Mouse (Mus musculus): ENCODE data around the gene Gba. TPM values are rescaled to one million over a fixed set of nuclear protein-coding genes. Genes with fewer than 3 reads are reported as not detected.
A peak's percentile ranks its signal among the peaks of the same experiment; 100 is the strongest.

Gba gene
- polyA plus RNA-seq, 1 experiment from 2014 or later, result 32.7 TPM

MicroRNAs within 50 kb of the gene (microRNA counts, 519-probe panel; counts per million panel counts)
- microRNA mmu-miR-92b, result 209 counts per million, percentile 61 among the panel's probes with 10 or more counts

Small RNA genes within 50 kb of the gene (microRNA-seq; reads per million reads assigned to microRNA genes)
- gene Mir92b, result 93.0 reads per million, percentile 53 among the genes with 10 or more reads in this experiment

Other genes with a start within 250 kb of the Gba start
- gene Rusc1, start 109.6 kb upstream of the Gba start, polyA plus RNA-seq (2015; fragmentation: Nextera tagmentation; extraction: Ambion mirVana), result 8.6 and 9.8 TPM in 2 replicates
- gene Gm43738, start 101.8 kb upstream of the Gba start, polyA plus RNA-seq (2015; fragmentation: Nextera tagmentation; extraction: Ambion mirVana), result not detected in 2 replicates
- 119 and 130 TPM in 2 replicates for gene Fdps, start 101.0 kb upstream of the Gba start, polyA plus RNA-seq (2015; fragmentation: Nextera tagmentation; extraction: Ambion mirVana)
- gene Pklr, start 66.8 kb upstream of the Gba start, polyA plus RNA-seq (2015; fragmentation: Nextera tagmentation; extraction: Ambion mirVana), result 0.98 and 5.3 TPM in 2 replicates
- 0.68 and 1.0 TPM in 2 replicates for gene Hcn3, start 42.7 kb upstream of the Gba start, polyA plus RNA-seq (2015; fragmentation: Nextera tagmentation; extraction: Ambion mirVana)
- gene Clk2, start 38.1 kb upstream of the Gba start, polyA plus RNA-seq (2015; fragmentation: Nextera tagmentation; extraction: Ambion mirVana), result 16.9 and 17.4 TPM in 2 replicates
- gene Scamp3, start 25.5 kb upstream of the Gba start, polyA plus RNA-seq (2015; fragmentation: Nextera tagmentation; extraction: Ambion mirVana), result 83.4 and 88.1 TPM in 2 replicates
- gene Fam189b, start 19.8 kb upstream of the Gba start, polyA plus RNA-seq (2015; fragmentation: Nextera tagmentation; extraction: Ambion mirVana), result 12.8 and 13.5 TPM in 2 replicates
- gene Thbs3, start 12.3 kb downstream of the Gba start, polyA plus RNA-seq (2015; fragmentation: Nextera tagmentation; extraction: Ambion mirVana), result 15.6 and 16.2 TPM in 2 replicates
- gene Mtx1, start 24.2 kb downstream of the Gba start, polyA plus RNA-seq (2015; fragmentation: Nextera tagmentation; extraction: Ambion mirVana), result 125 and 126 TPM in 2 replicates
- 0.59 and 1.1 TPM in 2 replicates for gene Muc1, start 26.1 kb downstream of the Gba start, polyA plus RNA-seq (2015; fragmentation: Nextera tagmentation; extraction: Ambion mirVana)
- 216 and 229 TPM in 2 replicates for gene Krtcap2, start 43.0 kb downstream of the Gba start, polyA plus RNA-seq (2015; fragmentation: Nextera tagmentation; extraction: Ambion mirVana)
- 0.70 and 0.76 TPM in 2 replicates for gene Trim46, start 43.4 kb downstream of the Gba start, polyA plus RNA-seq (2015; fragmentation: Nextera tagmentation; extraction: Ambion mirVana)
- 77.5 and 85.1 TPM in 2 replicates for gene Dpm3, start 56.4 kb downstream of the Gba start, polyA plus RNA-seq (2015; fragmentation: Nextera tagmentation; extraction: Ambion mirVana)
- 40.6 and 40.7 TPM in 2 replicates for gene Slc50a1, start 67.6 kb downstream of the Gba start, polyA plus RNA-seq (2015; fragmentation: Nextera tagmentation; extraction: Ambion mirVana)
- 33.3 and 38.4 TPM in 2 replicates for gene Efna1, start 78.2 kb downstream of the Gba start, polyA plus RNA-seq (2015; fragmentation: Nextera tagmentation; extraction: Ambion mirVana)
- 1.8 and 1.9 TPM in 2 replicates for gene Efna3, start 120.0 kb downstream of the Gba start, polyA plus RNA-seq (2015; fragmentation: Nextera tagmentation; extraction: Ambion mirVana)
- 9.9 and 10.2 TPM in 2 replicates for gene Efna4, start 135.1 kb downstream of the Gba start, polyA plus RNA-seq (2015; fragmentation: Nextera tagmentation; extraction: Ambion mirVana)
- 58.3 and 58.9 TPM in 2 replicates for gene Adam15, start 147.1 kb downstream of the Gba start, polyA plus RNA-seq (2015; fragmentation: Nextera tagmentation; extraction: Ambion mirVana)
- 0.08 TPM in 1 of 2 replicates, not detected in the other for gene Dcst2, start 159.0 kb downstream of the Gba start, polyA plus RNA-seq (2015; fragmentation: Nextera tagmentation; extraction: Ambion mirVana)
- 0.09 and 0.10 TPM in 2 replicates for gene Dcst1, start 162.3 kb downstream of the Gba start, polyA plus RNA-seq (2015; fragmentation: Nextera tagmentation; extraction: Ambion mirVana)
- 1.9 and 2.1 TPM in 2 replicates for gene Zbtb7b, start 191.8 kb downstream of the Gba start, polyA plus RNA-seq (2015; fragmentation: Nextera tagmentation; extraction: Ambion mirVana)
- gene Lenep, start 199.9 kb downstream of the Gba start, polyA plus RNA-seq (2015; fragmentation: Nextera tagmentation; extraction: Ambion mirVana), result 0.75 TPM in 1 of 2 replicates, not detected in the other
- 30.3 and 32.0 TPM in 2 replicates for gene Flad1, start 208.9 kb downstream of the Gba start, polyA plus RNA-seq (2015; fragmentation: Nextera tagmentation; extraction: Ambion mirVana)
- gene Cks1b, start 215.5 kb downstream of the Gba start, polyA plus RNA-seq (2015; fragmentation: Nextera tagmentation; extraction: Ambion mirVana), result 339 and 400 TPM in 2 replicates
- 63.4 and 66.1 TPM in 2 replicates for gene Shc1, start 215.5 kb downstream of the Gba start, polyA plus RNA-seq (2015; fragmentation: Nextera tagmentation; extraction: Ambion mirVana)
- gene Pygo2, start 227.3 kb downstream of the Gba start, polyA plus RNA-seq (2015; fragmentation: Nextera tagmentation; extraction: Ambion mirVana), result 24.3 and 24.8 TPM in 2 replicates
- gene Pbxip1, start 233.8 kb downstream of the Gba start, polyA plus RNA-seq (2015; fragmentation: Nextera tagmentation; extraction: Ambion mirVana), result 61.3 and 64.1 TPM in 2 replicates